Mouse (Mus musculus) C2C12 (cell line): Measurements from ENCODE around the gene Mall. TPM values are rescaled to one million over a fixed set of nuclear protein-coding genes. Genes with fewer than 3 reads are reported as not detected.

ENCODE experiments used
- H3K27me3 ChIP-seq: one replicate; pipeline ENCODE4 v1.6.1; 2011; ENCODE audit not compliant: control insufficient read depth, insufficient read depth, insufficient read length
- H3K36me3 ChIP-seq: one replicate; pipeline ENCODE4 v1.6.1; 2011; ENCODE audit not compliant: control insufficient read depth, insufficient read depth
- H3K4me3 ChIP-seq: one replicate; pipeline ENCODE4 v1.5.1; 2011; ENCODE audit warnings: mild to moderate bottlenecking, control low read depth; ENCODE audit not compliant: poor library complexity, insufficient read depth, severe bottlenecking
- H3K79me2 ChIP-seq: one replicate; pipeline ENCODE4 v1.6.1; 2011; ENCODE audit not compliant: control insufficient read depth, insufficient read depth
- H3K79me3 ChIP-seq: one replicate; pipeline ENCODE4 v1.6.1; 2011; ENCODE audit warnings: low read depth, control low read depth
- H3ac ChIP-seq: one replicate; pipeline ENCODE3; 2011; ENCODE audit warnings: low read depth; ENCODE audit not compliant: control insufficient read depth, insufficient read length
- CEBPB ChIP-seq: IDR thresholded peaks from one replicate; pipeline ENCODE4 v1.6.1; 2011; ENCODE audit warnings: low read depth, mild to moderate bottlenecking, control low read depth, moderate library complexity
- CTCF ChIP-seq: IDR thresholded peaks from one replicate; pipeline ENCODE4 v1.5.1; 2011; ENCODE audit not compliant: control insufficient read depth, insufficient read depth, insufficient read length
- FOSL1 ChIP-seq: IDR thresholded peaks from one replicate; pipeline ENCODE4 v1.8.0; 2011; ENCODE audit warnings: mild to moderate bottlenecking, low read length; ENCODE audit not compliant: poor library complexity, insufficient read depth, severe bottlenecking
- MAX ChIP-seq: IDR thresholded peaks from one replicate; pipeline ENCODE4 v1.6.1; 2011; ENCODE audit warnings: mild to moderate bottlenecking, control low read depth
- MYOD1 ChIP-seq: IDR thresholded peaks from one replicate; pipeline ENCODE4 v1.6.1; 2011; ENCODE audit warnings: low read depth; ENCODE audit not compliant: control insufficient read depth, insufficient read length
- MYOG ChIP-seq: IDR thresholded peaks from one replicate; pipeline ENCODE4 v1.6.1; 2011; ENCODE audit not compliant: control insufficient read depth, insufficient read length; ENCODE audit errors: extremely low read depth
- USF1 ChIP-seq: IDR thresholded peaks from one replicate; pipeline ENCODE4 v1.6.1; 2011; ENCODE audit warnings: low read depth, mild to moderate bottlenecking, control low read depth, moderate library complexity
- polyA plus RNA-seq: library from polyadenylated mRNA; unstranded; fragments of >200 nt; fragmentation: generic; extraction: Trizol; gene quantifications from one replicate; pipeline ENCODE4 v1.2.1, GENCODE M21; 2012; ENCODE audit warnings: missing spikeins

The Mall gene
- polyA plus RNA-seq, 1 experiment: not detected

- no peaks in the 10 kb centered on the region for H3K79me3 ChIP-seq
- no peaks in the 10 kb centered on the region for H3K79me2 ChIP-seq
- peaks cover 28% of the 10 kb centered on the region for H3K27me3 ChIP-seq
- H3K36me3 ChIP-seq: no peaks in the 10 kb centered on the region
- TF ChIP-seq CTCF (no peak), MYOG (no peak), USF1 (no peak), MYOD1 (no peak), FOSL1 (no peak), CEBPB (no peak), MAX (no peak)
- no peak overlapping the region for H3ac ChIP-seq
- no peak overlapping the region for H3K4me3 ChIP-seq
These were observed 67.0 kb downstream of the Mall start for GRCm38 (mm10) chr2:127662708-127663107.

- Histone ChIP-seq H3ac (no peak within 1 kb of the TSS), H3K27me3 (peaks cover 83% of the 10 kb centered on the region), H3K79me2 (no peaks in the 10 kb centered on the region), H3K79me3 (no peaks in the 10 kb centered on the region), H3K36me3 (no peaks in the 10 kb centered on the region), H3K4me3 (no peak within 1 kb of the TSS)
- no peak for TF ChIP-seq MAX
- TF ChIP-seq CTCF: no peak
- TF ChIP-seq FOSL1: no peak
- TF ChIP-seq MYOG: no peak
- TF ChIP-seq USF1: no peak
- no peak for TF ChIP-seq MYOD1
- no peak for TF ChIP-seq CEBPB
These were observed 73.5 kb downstream of the Mall start, which contains the start of gene Mal for GRCm38 (mm10) chr2:127656086-127656720. Mal (minus strand) TSS chr2:127656695.

DNA sequence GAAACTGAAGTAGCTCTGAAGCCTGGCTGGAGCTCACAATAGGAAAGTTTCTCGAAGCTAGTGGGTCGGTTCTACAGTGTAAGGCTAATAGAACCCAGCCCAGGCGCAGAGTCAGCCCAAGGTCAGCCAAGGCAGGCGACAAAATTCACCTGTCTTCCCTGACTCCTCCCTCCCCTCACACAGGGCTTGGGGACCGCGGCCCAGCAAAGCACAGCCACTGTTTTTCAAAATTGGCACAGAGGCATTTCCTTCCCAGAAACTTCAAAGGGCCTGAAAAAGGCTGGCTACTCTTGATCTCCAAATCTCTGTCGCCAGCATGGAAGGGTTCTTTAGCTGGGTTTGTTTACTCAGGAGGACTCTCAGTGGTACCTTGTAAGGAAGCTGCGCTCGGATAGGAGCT is 74.3 kb downstream of the Mall start:
- no peaks in the 10 kb centered on the region for H3K79me2 ChIP-seq
- H3ac ChIP-seq: no peak overlapping the region
- no peaks in the 10 kb centered on the region for H3K36me3 ChIP-seq
- no peak overlapping the region for H3K4me3 ChIP-seq
- TF ChIP-seq MAX (no peak), MYOG (no peak), FOSL1 (no peak), MYOD1 (no peak), USF1 (no peak), CTCF (no peak), CEBPB (no peak)
- peaks cover 75% of the 10 kb centered on the region for H3K27me3 ChIP-seq
- H3K79me3 ChIP-seq: no peaks in the 10 kb centered on the region

DNA sequence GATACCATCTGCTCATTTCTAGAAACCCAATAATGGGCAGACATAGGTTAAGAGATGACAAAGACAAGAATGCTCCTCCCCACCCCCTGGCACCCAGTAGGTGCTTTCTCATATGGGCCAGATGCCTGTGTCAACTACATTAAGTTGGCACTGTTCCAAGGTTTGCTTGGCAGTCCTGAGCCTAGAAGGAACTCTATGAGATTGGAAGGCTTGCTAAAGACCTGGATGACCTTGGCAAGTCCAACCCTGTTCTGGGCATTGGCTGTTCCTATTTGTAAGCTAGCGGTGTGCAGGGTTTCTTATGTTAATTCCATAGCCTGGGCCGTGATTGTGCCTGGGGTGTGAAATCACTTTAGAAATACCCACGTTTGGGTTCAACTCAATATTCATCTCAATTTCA is 74.9 kb downstream of the Mall start:
- Histone ChIP-seq H3K79me2 (no peaks in the 10 kb centered on the region), H3K4me3 (no peak overlapping the region), H3K79me3 (no peaks in the 10 kb centered on the region), H3ac (no peak overlapping the region), H3K27me3 (peaks cover 73% of the 10 kb centered on the region), H3K36me3 (no peaks in the 10 kb centered on the region)
- TF ChIP-seq USF1: no peak
- TF ChIP-seq MYOD1: no peak
- no peak for TF ChIP-seq FOSL1
- no peak for TF ChIP-seq CTCF
- no peak for TF ChIP-seq CEBPB
- no peak for TF ChIP-seq MYOG
- TF ChIP-seq MAX: no peak

Other genes starting within 250 kb of the Mall start
- gene Kcnip3, start 207.8 kb downstream of the Mall start, polyA plus RNA-seq: 0.33 TPM
- not detected for gene Prom2, start 188.5 kb downstream of the Mall start, polyA plus RNA-seq
- gene Zfp661, start 142.8 kb downstream of the Mall start, polyA plus RNA-seq: 0.89 TPM
- gene Mrps5, start 142.7 kb downstream of the Mall start, polyA plus RNA-seq: 66.1 TPM
- 0.12 TPM for gene Mal, start 73.2 kb downstream of the Mall start, polyA plus RNA-seq
- gene Nphp1, start 59.0 kb upstream of the Mall start, polyA plus RNA-seq: 16.4 TPM
- 41.3 TPM for gene Mtln, start 62.6 kb upstream of the Mall start, polyA plus RNA-seq
- 10.0 TPM for gene Bub1, start 101.9 kb upstream of the Mall start, polyA plus RNA-seq
- gene Acoxl, start 108.9 kb upstream of the Mall start, polyA plus RNA-seq: not detected